Mouse (Mus musculus) small intestine, adult 2 months (tissue): ENCODE data around the gene Eif4g3. TPM values are rescaled to one million over a fixed set of nuclear protein-coding genes. Genes with fewer than 3 reads are reported as not detected.

Experiments used
- H3K27ac ChIP-seq: fragments of 200-500 bp; 2 replicates; pipeline ENCODE4 v1.5.1; 2012; ENCODE audit warnings: low read depth, low read length, control low read depth, inconsistent platforms; ENCODE audit not compliant: insufficient read depth
- H3K27me3 ChIP-seq: fragments of 200-500 bp; 2 replicates; pipeline ENCODE4 v1.6.1; 2012; ENCODE audit warnings: mild to moderate bottlenecking, moderate library complexity, low read length, inconsistent platforms; ENCODE audit not compliant: control insufficient read depth, insufficient read depth
- H3K36me3 ChIP-seq: fragments of 200-500 bp; 2 replicates; pipeline ENCODE4 v1.6.1; 2012; ENCODE audit warnings: mild to moderate bottlenecking, low read length, control low read depth, inconsistent platforms; ENCODE audit not compliant: control insufficient read depth, insufficient read depth
- H3K4me1 ChIP-seq: fragments of 200-500 bp; 2 replicates; pipeline ENCODE4 v1.6.1; 2012; ENCODE audit warnings: low read length, inconsistent platforms, mixed read lengths; ENCODE audit not compliant: control insufficient read depth, insufficient read depth, insufficient read length
- H3K4me3 ChIP-seq: fragments of 200-500 bp; 2 replicates; pipeline ENCODE4 v1.5.1; 2012; ENCODE audit warnings: low read depth, mild to moderate bottlenecking, control low read depth, inconsistent platforms, low read length, moderate library complexity
- CTCF ChIP-seq: fragments of 200-500 bp; IDR thresholded peaks from 2 replicates; pipeline ENCODE4 v1.5.1; 2012; ENCODE audit warnings: low read depth, mild to moderate bottlenecking, control low read depth, inconsistent platforms, low read length, moderate library complexity, mixed read lengths; ENCODE audit not compliant: insufficient replicate concordance, insufficient read length; ENCODE audit errors: extremely low read depth
- POLR2A ChIP-seq: fragments of 200-500 bp; IDR thresholded peaks from 2 replicates; pipeline ENCODE4 v1.6.1; 2012; ENCODE audit warnings: low read depth, mild to moderate bottlenecking, control low read depth, inconsistent platforms, low read length, moderate library complexity
- WGBS: fragments of 180-500 bp; shearing (Covaris S2); methylation state at CpG from one replicate; pipeline ENCODE4 v1.1.7; 2018; 5-methylcytosine and 5-hydroxymethylcytosine counted together
- polyA plus RNA-seq: library from polyadenylated mRNA; depleted of rRNA; stranded (reverse); fragments of >200 nt; gene quantifications from 2 replicates; pipeline ENCODE4 v1.2.3, GENCODE M21; 2012

Eif4g3 gene
- polyA plus RNA-seq, 1 experiment = 19.4 TPM

DNA sequence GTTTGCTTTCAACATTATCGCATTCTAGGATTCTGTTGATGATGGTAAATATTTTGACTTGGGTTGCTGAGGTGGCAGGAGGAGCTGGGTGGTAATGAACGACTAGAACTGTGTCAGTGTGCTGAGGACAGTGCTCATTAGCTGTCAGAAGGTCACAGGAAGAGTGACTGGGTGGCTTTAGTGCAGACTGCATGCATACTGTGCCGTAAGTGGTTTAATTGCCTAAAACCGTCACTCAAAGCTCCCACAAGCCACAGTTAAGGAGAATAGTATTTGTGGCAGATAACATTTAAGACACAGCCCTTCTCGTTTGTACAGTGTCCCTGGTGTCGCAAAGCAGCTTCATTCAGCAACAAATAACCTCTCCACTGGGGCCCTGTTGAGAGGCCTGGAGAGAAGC, 78.7 kb downstream of the Eif4g3 start:
- Histone ChIP-seq H3K27me3 (no peaks in the 10 kb centered on the region), H3K4me1 (peaks cover 25% of the 10 kb centered on the region), H3K27ac (no peak overlapping the region), H3K36me3 (no peaks in the 10 kb centered on the region), H3K4me3 (no peak overlapping the region)
- TF ChIP-seq CTCF (no peak), POLR2A (no peak)
- WGBS = 74% methylated on average over 6 of the region's 6 CpGs

DNA sequence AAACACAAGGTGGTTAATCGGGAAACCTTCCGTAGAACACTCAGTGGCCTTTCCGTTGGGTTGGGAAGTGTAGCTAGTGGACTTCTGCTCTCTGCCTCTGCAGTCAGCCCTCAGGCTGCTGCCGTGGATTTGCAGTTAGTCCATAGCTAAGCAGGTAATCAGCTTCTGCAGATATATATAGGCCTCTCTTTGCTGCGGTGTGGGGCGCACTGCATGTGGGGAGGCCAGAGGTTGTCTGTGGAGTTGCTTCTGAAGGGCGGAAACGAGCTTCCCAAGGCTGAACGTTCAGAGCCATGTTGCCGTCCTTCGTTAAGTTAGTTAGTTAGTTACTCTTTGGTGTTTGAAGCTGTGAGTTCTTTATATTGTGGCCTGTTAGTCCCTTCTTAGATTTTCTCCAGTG, 80.3 kb downstream of the Eif4g3 start:
- H3K4me3 ChIP-seq = no peak overlapping the region
- H3K36me3 ChIP-seq = no peaks in the 10 kb centered on the region
- no peak overlapping the region for H3K27ac ChIP-seq
- WGBS = 96% methylated on average over 11 of the region's 11 CpGs
- H3K4me1 ChIP-seq = peaks cover 17% of the 10 kb centered on the region
- no peaks in the 10 kb centered on the region for H3K27me3 ChIP-seq
- TF ChIP-seq CTCF = no peak
- TF ChIP-seq POLR2A = no peak

DNA sequence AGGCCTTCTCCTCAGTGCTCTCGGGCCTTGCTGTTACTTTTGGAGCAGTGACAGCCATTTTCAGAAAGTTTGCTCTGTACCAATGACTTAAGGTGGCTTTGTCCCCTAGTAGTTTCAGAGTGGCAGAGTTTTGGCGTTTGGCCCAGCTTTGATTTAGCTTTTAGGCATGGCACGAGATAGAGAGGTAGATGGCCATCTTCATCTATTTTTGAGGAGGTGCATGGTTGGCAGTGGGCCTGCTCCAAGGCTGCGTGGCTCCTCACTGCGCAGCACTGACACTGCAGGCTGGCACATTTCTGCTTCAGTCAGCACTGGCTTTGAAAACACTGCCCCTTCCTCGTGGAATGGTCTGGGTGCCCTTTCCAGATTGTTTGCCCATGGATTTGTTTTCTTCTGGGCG, 80.7 kb downstream of the Eif4g3 start:
- Histone ChIP-seq H3K4me3 (no peak overlapping the region), H3K36me3 (peaks cover 2% of the 10 kb centered on the region; the same call in 1 of the 2 replicates), H3K27ac (no peak overlapping the region), H3K27me3 (no peaks in the 10 kb centered on the region), H3K4me1 (peaks cover 13% of the 10 kb centered on the region; the same call in 1 of the 2 replicates)
- WGBS = 64% methylated on average over 7 of the region's 7 CpGs
- no peak for TF ChIP-seq POLR2A
- TF ChIP-seq CTCF = no peak

DNA sequence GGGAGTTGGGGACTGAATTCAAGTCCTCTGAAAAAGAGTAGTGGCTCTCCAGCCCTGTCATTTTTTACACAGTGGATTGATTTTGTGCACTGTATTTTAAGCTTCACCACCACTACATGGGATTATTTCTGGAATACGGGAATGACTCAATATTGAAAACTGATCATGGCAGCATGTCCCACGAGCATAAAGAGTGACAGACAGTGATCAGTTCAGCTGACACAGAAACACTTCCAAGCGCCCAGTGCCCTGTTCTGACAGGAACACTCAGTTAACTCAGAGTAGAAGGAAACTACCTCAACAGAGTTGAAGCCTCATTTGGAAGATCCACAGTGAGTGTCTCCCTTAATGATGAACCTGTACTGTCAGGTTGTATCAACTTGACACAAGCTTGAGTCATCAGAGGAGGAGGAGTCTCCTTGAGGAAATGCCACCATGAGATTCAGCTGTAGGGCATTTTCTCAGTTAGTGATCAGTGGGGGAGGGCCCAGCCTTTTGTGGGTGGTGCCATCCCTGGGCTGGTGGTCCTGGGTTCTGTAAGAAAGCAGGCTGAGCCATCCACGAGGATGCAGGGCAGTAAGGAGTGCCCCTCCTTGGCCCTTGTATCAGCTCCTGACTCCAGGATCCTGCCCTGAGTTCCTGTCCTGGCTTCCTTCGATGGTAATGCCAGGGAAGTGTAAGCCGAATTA, 82.2 kb downstream of the Eif4g3 start:
- 79% methylated on average over 6 of the region's 6 CpGs for WGBS
- no peak for TF ChIP-seq CTCF
- no peak for TF ChIP-seq POLR2A
- Histone ChIP-seq H3K4me3 (no peak overlapping the region), H3K27ac (no peak overlapping the region), H3K4me1 (peaks cover 5% of the 10 kb centered on the region; the same call in 1 of the 2 replicates), H3K27me3 (no peaks in the 10 kb centered on the region), H3K36me3 (peaks cover 6% of the 10 kb centered on the region)

DNA sequence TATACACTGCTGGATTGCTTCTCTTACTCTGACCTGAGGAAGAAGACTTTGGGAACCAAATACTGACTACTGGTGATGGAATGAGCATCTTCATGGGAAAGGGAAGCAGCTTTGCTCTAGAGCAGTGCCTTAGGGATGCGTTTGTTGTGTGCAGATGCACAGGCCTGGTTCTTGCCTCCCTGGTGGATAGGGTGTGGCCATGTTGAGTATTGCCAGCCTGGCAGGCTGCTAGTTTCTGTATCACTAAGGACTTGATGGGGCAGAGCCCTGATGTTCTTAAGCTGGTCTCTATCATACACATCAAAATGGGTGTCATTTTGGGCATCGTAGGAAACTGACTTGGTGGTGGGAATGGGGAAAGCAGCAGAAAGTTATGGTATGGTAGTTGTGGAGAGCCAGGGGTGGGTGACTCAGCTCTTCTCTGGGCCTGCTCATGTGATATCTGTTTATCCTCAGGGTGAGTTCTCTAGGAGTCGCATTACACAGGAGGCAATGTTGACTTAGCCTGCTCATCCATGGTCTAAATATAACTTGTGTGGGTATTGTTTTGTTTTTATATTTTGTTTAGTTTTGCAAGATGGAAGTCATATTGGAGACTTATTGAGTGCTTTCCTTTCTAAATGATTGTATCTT, 85.0 kb downstream of the Eif4g3 start:
- Histone ChIP-seq H3K4me1 (no peaks in the 10 kb centered on the region; the same call in 1 of the 2 replicates), H3K36me3 (peaks cover 7% of the 10 kb centered on the region), H3K4me3 (no peak overlapping the region), H3K27me3 (no peaks in the 10 kb centered on the region), H3K27ac (no peak overlapping the region)
- TF ChIP-seq POLR2A = no peak
- TF ChIP-seq CTCF = no peak
- WGBS = 88% methylated on average over 3 of the region's 3 CpGs

DNA sequence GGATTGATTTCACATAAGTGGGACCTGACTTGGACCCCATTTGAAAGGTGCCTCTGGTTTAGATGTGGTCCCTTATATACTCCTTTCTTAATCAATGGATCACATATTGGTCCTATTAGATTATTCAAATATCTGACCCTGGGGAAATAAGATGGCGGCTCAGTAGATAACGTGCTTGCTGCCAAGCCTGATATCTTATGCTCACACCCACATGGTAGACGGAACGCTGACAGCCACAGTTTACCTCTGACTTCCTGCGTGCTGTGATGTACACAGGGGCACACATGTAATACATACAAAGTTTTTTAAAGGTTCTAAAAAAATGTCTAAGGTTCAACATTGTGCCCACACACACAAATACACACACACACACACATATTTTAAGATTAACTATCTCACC, 86.4 kb downstream of the Eif4g3 start:
- H3K4me1 ChIP-seq = no peaks in the 10 kb centered on the region; the same call in 1 of the 2 replicates
- TF ChIP-seq CTCF (no peak), POLR2A (no peak)
- H3K4me3 ChIP-seq = no peak overlapping the region
- H3K27me3 ChIP-seq = no peaks in the 10 kb centered on the region
- H3K36me3 ChIP-seq = peaks cover 14% of the 10 kb centered on the region
- WGBS = 94% methylated on average over 5 of the region's 5 CpGs
- H3K27ac ChIP-seq = no peak overlapping the region

DNA sequence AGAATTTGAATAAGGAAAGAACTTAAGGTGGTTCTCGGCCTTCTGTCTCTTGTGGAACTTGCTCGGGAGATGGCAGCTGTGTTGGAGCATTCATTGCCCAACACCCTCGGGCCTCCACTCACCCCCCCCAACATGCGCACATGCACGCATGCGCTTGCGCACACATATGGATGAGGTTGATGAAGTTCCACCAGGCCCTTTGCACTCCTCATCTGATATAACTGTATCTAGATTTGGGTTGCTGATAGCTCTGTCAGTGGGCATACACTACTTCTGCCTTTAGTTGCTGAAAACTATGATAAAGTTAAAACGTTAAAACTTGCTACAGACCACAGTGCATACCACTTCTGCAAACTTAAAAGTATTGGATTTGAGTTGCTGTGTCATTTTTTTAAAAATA, 89.6 kb downstream of the Eif4g3 start:
- H3K27me3 ChIP-seq = no peaks in the 10 kb centered on the region
- TF ChIP-seq POLR2A (no peak), CTCF (no peak)
- WGBS = 86% methylated on average over 8 of the region's 8 CpGs
- no peaks in the 10 kb centered on the region for H3K4me1 ChIP-seq
- no peak overlapping the region for H3K4me3 ChIP-seq
- H3K36me3 ChIP-seq = peaks cover 23% of the 10 kb centered on the region
- H3K27ac ChIP-seq = no peak overlapping the region

DNA sequence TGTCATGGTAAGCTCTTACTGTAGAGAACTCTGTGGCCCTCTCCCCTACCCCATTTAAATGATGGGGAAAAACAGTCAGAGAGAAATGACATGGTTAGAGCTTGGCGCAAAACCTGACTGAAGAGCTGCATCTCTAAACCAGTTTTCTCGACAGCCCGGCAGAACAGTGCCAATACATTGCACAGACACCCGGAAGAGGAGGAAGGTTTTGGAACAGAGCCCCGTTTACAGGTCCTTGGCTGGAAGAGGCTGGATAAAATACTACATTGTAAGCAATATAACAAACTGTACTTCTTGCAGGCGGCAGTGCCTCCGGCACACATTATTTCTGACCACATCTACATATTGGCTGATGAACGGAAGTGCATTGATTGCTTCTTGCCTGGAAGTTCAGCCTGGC, 91.3 kb downstream of the Eif4g3 start:
- Histone ChIP-seq H3K4me1 (no peaks in the 10 kb centered on the region), H3K27me3 (no peaks in the 10 kb centered on the region), H3K36me3 (peaks cover 19% of the 10 kb centered on the region), H3K27ac (no peak overlapping the region), H3K4me3 (no peak overlapping the region)
- WGBS = 90% methylated on average over 8 of the region's 8 CpGs
- TF ChIP-seq POLR2A (no peak), CTCF (no peak)
